Mouse (Mus musculus) CD8-positive naive resting alpha-beta T cell, adult 2 months (primary cell): ENCODE measurements around the gene Galnt11.
A peak's percentile ranks its signal among the peaks of the same experiment; 100 is the strongest.
"Not testable (repeated sequence)": the region's sequence is repeated elsewhere in the genome, so short reads cannot be mapped to it uniquely, and the experiment has no call there.

Source experiments
- DNase-seq, 2 experiments: peaks; one replicate each; pipeline ENCODE4 v3.0.0; 2022; ENCODE audit warnings: low read depth in 2 of 2, low spot score in 2 of 2

The Galnt11 gene

GRCm38 (mm10) chr5:25221604-25222003 lies at the start of gene Galnt11:
Gene Galnt11, plus strand, starts transcription at chr5:25221904.
- no peak for DNase-seq

GRCm38 (mm10) chr5:25177937-25178336 lies 43.8 kb upstream of the Galnt11 start:
- DNase-seq: not testable (repeated sequence)

- DNase-seq: not testable (repeated sequence)
Observed at GRCm38 (mm10) chr5:25178543-25178942, 43.2 kb upstream of the Galnt11 start.

- no peak for DNase-seq
Observed at GRCm38 (mm10) chr5:25179284-25179683, 42.4 kb upstream of the Galnt11 start.

- DNase-seq: no peak
Observed at GRCm38 (mm10) chr5:25179936-25180488, 41.7 kb upstream of the Galnt11 start.

- no peak for DNase-seq
Observed at GRCm38 (mm10) chr5:25181004-25181531, 40.6 kb upstream of the Galnt11 start, which contains the start of gene Galntl5. Gene Galntl5, plus strand, starts transcription at chr5:25181460.

GRCm38 (mm10) chr5:25183595-25183994 lies 38.1 kb upstream of the Galnt11 start:
- no peak for DNase-seq

GRCm38 (mm10) chr5:25184594-25184993 lies 37.1 kb upstream of the Galnt11 start:
- DNase-seq: no peak

- DNase-seq: no peak
Observed at GRCm38 (mm10) chr5:25187727-25188126, 34.0 kb upstream of the Galnt11 start.

- peak in 1 of 2 experiments; percentile 2 for DNase-seq
Observed at GRCm38 (mm10) chr5:25188802-25189201, 32.9 kb upstream of the Galnt11 start.

GRCm38 (mm10) chr5:25190521-25190920 lies 31.2 kb upstream of the Galnt11 start:
- DNase-seq: no peak

GRCm38 (mm10) chr5:25211872-25212271 lies 9.8 kb upstream of the Galnt11 start:
- no peak for DNase-seq

- DNase-seq: not testable (repeated sequence)
Observed at GRCm38 (mm10) chr5:25213216-25213615, 8.5 kb upstream of the Galnt11 start.

- no peak for DNase-seq
Observed at GRCm38 (mm10) chr5:25215006-25215405, 6.7 kb upstream of the Galnt11 start.

GRCm38 (mm10) chr5:25222752-25223702 lies 1.3 kb downstream of the Galnt11 start, which contains the start of gene E130116L18Rik:
Gene E130116L18Rik, minus strand, starts transcription at chr5:25223153.
- peak; percentile 91 to 92 for DNase-seq

GRCm38 (mm10) chr5:25224377-25224776 lies 2.7 kb downstream of the Galnt11 start:
- not testable (repeated sequence) for DNase-seq

- DNase-seq: no peak
Observed at GRCm38 (mm10) chr5:25243101-25243500, 21.4 kb downstream of the Galnt11 start.

- DNase-seq: no peak
Observed at GRCm38 (mm10) chr5:25245806-25246472, 24.2 kb downstream of the Galnt11 start.

- DNase-seq: no peak
Observed at GRCm38 (mm10) chr5:25246473-25246865, 24.8 kb downstream of the Galnt11 start.

GRCm38 (mm10) chr5:25247036-25247435 lies 25.3 kb downstream of the Galnt11 start:
- DNase-seq: no peak

- no peak for DNase-seq
Observed at GRCm38 (mm10) chr5:25252423-25252822, 30.7 kb downstream of the Galnt11 start.
